Mouse (Mus musculus): Measurements from ENCODE around the gene Tmem201. TPM values are rescaled to one million over a fixed set of nuclear protein-coding genes. Genes with fewer than 3 reads are reported as not detected.
"Not testable (repeated sequence)": the region's sequence is repeated elsewhere in the genome, so short reads cannot be mapped to it uniquely, and the experiment has no call there.

The Tmem201 gene
- polyA plus RNA-seq, 1 experiment from 2014 or later = 5.8 TPM

DNA sequence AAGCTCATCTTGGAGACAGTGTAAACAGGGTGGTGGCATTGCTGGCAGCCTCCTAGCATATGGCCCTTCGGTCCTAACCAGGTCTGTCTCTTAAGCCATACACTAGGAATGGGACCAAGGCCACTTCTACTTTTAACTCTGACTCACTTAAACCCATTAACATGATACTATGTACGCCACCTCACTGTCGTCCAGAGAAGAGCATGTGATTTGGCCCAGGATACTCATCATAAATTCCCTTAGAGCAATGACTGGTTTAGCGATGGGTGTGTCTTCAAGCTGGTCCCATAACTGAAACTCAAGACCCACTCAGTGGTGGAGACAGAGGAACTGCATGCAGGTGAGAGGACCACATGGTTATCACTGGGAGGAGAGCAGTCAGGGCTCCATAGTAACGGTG lies 27.4 kb upstream of the Tmem201 start:
- no peaks in the 10 kb centered on the region for H3K9me3 ChIP-seq (ENCODE audit: low read length)
- no peak overlapping the region for H3K9ac ChIP-seq (replicated peaks)
- ATAC-seq (no peak), DNase-seq (no peak)
- no peak overlapping the region for H3K4me2 ChIP-seq (ENCODE audit: low read depth, low read length)
- no peaks in the 10 kb centered on the region; the same call in 1 of the 2 replicates for H3K4me1 ChIP-seq (ENCODE audit: insufficient read depth)
- peaks cover 12% of the 10 kb centered on the region; the same call in 1 of the 2 replicates for H3K36me3 ChIP-seq (replicated peaks; ENCODE audit: insufficient read depth, low read length)
- H3K27ac ChIP-seq (ENCODE audit: low read depth) = no peak overlapping the region
- no peak for TF ChIP-seq EP300 (IDR thresholded peaks at IDR 0.05; ENCODE audit: low read depth)
- no peak for TF ChIP-seq CTCF (IDR thresholded peaks at IDR 0.05; ENCODE audit: low read depth)
- H3K4me3 ChIP-seq (ENCODE audit: low read depth, low read length) = no peak overlapping the region
- WGBS (ENCODE audit: insufficient replicate concordance) = 78% methylated on average over 5 of the region's 5 CpGs
- no peaks in the 10 kb centered on the region for H3K27me3 ChIP-seq (ENCODE audit: insufficient read depth, low read length)

DNA sequence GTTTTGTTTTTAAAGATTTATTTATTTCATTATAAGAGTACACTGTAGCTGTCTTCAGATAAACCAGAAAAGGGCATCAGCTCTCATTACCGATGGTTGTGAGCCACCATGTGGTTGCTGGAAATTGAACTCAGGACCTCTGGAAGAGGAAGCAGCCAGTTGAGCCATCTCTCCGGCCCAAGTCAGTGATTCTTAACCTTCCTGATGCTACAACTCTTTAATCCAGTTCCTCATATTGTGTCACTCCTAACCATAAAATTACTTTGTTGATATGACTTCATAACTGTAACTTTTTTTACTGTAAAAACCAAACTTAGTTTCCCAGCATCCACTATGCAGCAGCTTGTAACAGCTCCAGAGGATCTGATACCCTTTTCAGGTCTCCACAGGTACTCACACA lies 25.5 kb upstream of the Tmem201 start:
- Histone ChIP-seq H3K4me2 (ENCODE audit: low read depth, low read length) (no peak overlapping the region), H3K9me3 (ENCODE audit: low read length) (no peaks in the 10 kb centered on the region), H3K4me3 (ENCODE audit: low read depth, low read length) (no peak overlapping the region), H3K27ac (ENCODE audit: low read depth) (no peak overlapping the region), H3K36me3 (replicated peaks; ENCODE audit: insufficient read depth, low read length) (peaks cover 18% of the 10 kb centered on the region; the same call in 1 of the 2 replicates), H3K27me3 (ENCODE audit: insufficient read depth, low read length) (no peaks in the 10 kb centered on the region), H3K4me1 (ENCODE audit: insufficient read depth) (no peaks in the 10 kb centered on the region), H3K9ac (replicated peaks) (no peak overlapping the region)
- TF ChIP-seq EP300 (IDR thresholded peaks at IDR 0.05; ENCODE audit: low read depth) (no peak), CTCF (IDR thresholded peaks at IDR 0.05; ENCODE audit: low read depth) (no peak)
- DNase-seq (no peak), ATAC-seq (no peak)
- 53% methylated on average over 2 of the region's 2 CpGs for WGBS (ENCODE audit: insufficient replicate concordance)

DNA sequence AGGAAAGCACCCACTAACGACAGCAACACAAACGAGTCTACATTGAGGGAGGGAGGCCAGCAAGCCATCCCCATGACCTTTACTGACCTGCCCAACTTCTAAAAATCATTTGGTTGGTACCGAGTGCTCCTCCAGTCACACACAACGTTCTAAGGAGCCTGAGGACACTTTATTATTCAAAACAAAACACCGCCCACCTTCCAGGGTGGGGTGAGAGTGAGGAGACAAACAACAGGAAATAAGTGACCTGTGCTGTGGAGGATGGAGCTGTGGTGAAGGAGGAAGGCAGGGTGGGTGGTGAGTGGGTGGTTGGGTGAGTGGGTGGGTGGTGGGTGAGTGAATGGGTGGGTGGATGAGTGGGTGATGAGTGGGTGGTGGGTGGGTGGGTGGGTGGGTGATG lies 21.7 kb upstream of the Tmem201 start:
- Histone ChIP-seq H3K27me3 (ENCODE audit: insufficient read depth, low read length) (no peaks in the 10 kb centered on the region), H3K9me3 (ENCODE audit: low read length) (no peaks in the 10 kb centered on the region), H3K27ac (ENCODE audit: low read depth) (no peak overlapping the region), H3K4me2 (ENCODE audit: low read depth, low read length) (no peak overlapping the region), H3K36me3 (replicated peaks; ENCODE audit: insufficient read depth, low read length) (peaks cover 23% of the 10 kb centered on the region; the same call in 1 of the 2 replicates), H3K4me1 (ENCODE audit: insufficient read depth) (no peaks in the 10 kb centered on the region), H3K9ac (replicated peaks) (no peak overlapping the region), H3K4me3 (ENCODE audit: low read depth, low read length) (no peak overlapping the region)
- ATAC-seq (no peak), DNase-seq (no peak)
- TF ChIP-seq EP300 (IDR thresholded peaks at IDR 0.05; ENCODE audit: low read depth) (no peak), CTCF (IDR thresholded peaks at IDR 0.05; ENCODE audit: low read depth) (no peak)
- WGBS (ENCODE audit: insufficient replicate concordance) = 60% methylated on average over 5 of the region's 5 CpGs

DNA sequence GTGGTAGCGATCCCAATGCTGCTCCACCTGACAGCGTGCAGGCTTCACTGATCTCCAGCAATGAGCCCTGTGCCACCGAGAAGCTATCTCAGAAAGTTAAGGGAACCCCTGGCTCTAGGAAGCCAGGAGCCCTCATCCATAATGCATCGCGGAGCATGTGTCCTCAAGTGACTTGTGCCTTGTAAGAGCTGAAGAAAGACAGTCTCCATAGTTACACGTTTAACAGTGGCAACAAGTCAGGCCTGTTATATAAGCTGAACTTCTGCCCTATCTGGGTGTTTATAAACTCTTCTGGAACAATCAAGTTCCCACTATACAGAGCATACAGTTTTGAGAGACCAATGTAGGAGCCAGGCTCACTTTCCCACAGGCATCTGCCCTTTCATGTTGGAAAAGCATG lies 20.6 kb upstream of the Tmem201 start:
- Histone ChIP-seq H3K27ac (ENCODE audit: low read depth) (no peak overlapping the region), H3K9ac (replicated peaks) (no peak overlapping the region), H3K27me3 (ENCODE audit: insufficient read depth, low read length) (no peaks in the 10 kb centered on the region), H3K4me1 (ENCODE audit: insufficient read depth) (no peaks in the 10 kb centered on the region), H3K4me3 (ENCODE audit: low read depth, low read length) (no peak overlapping the region), H3K36me3 (replicated peaks; ENCODE audit: insufficient read depth, low read length) (peaks cover 29% of the 10 kb centered on the region; the same call in 1 of the 2 replicates), H3K9me3 (ENCODE audit: low read length) (no peaks in the 10 kb centered on the region), H3K4me2 (ENCODE audit: low read depth, low read length) (no peak overlapping the region)
- 76% methylated on average over 6 of the region's 6 CpGs for WGBS (ENCODE audit: insufficient replicate concordance)
- TF ChIP-seq EP300 (IDR thresholded peaks at IDR 0.05; ENCODE audit: low read depth) = no peak
- no peak for TF ChIP-seq CTCF (IDR thresholded peaks at IDR 0.05; ENCODE audit: low read depth)
- ATAC-seq (no peak), DNase-seq (no peak)

DNA sequence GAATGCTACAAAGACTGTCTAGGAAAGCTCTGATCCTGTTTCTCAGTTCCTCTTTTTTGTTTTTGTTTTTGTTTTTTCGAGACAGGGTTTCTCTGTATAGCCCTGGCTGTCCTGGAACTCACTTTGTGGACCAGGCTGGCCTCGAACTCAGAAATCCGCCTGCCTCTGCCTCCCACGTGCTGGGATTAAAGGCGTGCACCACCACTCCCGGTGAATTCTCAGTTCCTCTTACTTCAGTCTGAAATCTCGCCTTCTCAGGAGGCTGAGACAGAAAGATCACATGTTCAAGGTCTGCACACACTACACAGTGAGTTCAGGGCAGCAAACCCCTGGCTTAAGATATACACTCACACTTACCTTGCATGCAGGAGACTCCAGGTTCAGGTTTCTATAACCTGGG lies 18.7 kb upstream of the Tmem201 start:
- H3K4me3 ChIP-seq (ENCODE audit: low read depth, low read length); DNase-seq; H3K9me3 ChIP-seq (ENCODE audit: low read length); H3K27ac ChIP-seq (ENCODE audit: low read depth); H3K4me1 ChIP-seq (ENCODE audit: insufficient read depth); H3K4me2 ChIP-seq (ENCODE audit: low read depth, low read length); H3K9ac ChIP-seq (replicated peaks); ATAC-seq; H3K27me3 ChIP-seq (ENCODE audit: insufficient read depth, low read length): not testable (repeated sequence)
- WGBS (ENCODE audit: insufficient replicate concordance) = 64% methylated on average over 7 of the region's 7 CpGs
- H3K36me3 ChIP-seq (replicated peaks; ENCODE audit: insufficient read depth, low read length) = peaks cover 33% of the 10 kb centered on the region

DNA sequence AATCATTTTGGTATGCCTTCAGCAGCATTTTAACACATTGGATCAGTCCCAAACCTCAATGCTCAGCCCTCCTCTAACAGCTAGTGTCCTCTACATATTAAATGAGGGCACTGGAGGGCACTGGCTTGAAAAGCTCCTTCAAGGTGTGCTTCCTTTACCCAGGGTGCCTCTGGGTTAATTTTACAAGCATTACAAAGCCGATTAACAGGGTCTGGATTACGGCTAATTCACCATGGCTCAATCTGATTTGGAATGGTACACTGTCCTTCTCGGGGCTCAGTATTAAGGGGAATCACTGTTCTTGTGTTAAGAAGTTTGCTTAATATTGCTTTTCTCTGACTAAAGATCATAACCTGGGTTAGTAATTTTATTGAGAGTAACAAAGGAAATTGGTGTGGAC lies 15.0 kb upstream of the Tmem201 start:
- Histone ChIP-seq H3K4me3 (ENCODE audit: low read depth, low read length) (no peak overlapping the region), H3K9ac (replicated peaks) (no peak overlapping the region), H3K4me1 (ENCODE audit: insufficient read depth) (no peaks in the 10 kb centered on the region), H3K9me3 (ENCODE audit: low read length) (no peaks in the 10 kb centered on the region), H3K4me2 (ENCODE audit: low read depth, low read length) (no peak overlapping the region), H3K27me3 (ENCODE audit: insufficient read depth, low read length) (no peaks in the 10 kb centered on the region), H3K27ac (ENCODE audit: low read depth) (no peak overlapping the region), H3K36me3 (replicated peaks; ENCODE audit: insufficient read depth, low read length) (peaks cover 24% of the 10 kb centered on the region)
- ATAC-seq = no peak
- no peak for TF ChIP-seq EP300 (IDR thresholded peaks at IDR 0.05; ENCODE audit: low read depth)
- TF ChIP-seq CTCF (IDR thresholded peaks at IDR 0.05; ENCODE audit: low read depth) = no peak
- WGBS (ENCODE audit: insufficient replicate concordance) = 83% methylated on average over 3 of the region's 3 CpGs
- no peak for DNase-seq
